Mouse (Mus musculus): ENCODE measurements around the gene Mycbp2.

GRCm38 (mm10) chr14:103354396-103355352, 8.1 kb upstream of the Mycbp2 start:
- no peak for TF ChIP-seq FOSL1 (IDR thresholded peaks at IDR 0.05; ENCODE audit: insufficient read depth, low read length, poor library complexity, severe bottlenecking)
- no peak for TF ChIP-seq CTCF (IDR thresholded peaks at IDR 0.05; ENCODE audit: control insufficient read depth, insufficient read depth, insufficient read length)
- no peak for TF ChIP-seq USF1 (IDR thresholded peaks at IDR 0.05; ENCODE audit: low read depth)
- TF ChIP-seq MYOD1 (IDR thresholded peaks at IDR 0.05; ENCODE audit: control insufficient read depth, insufficient read length, low read depth) = no peak
- no peak for TF ChIP-seq MAX (IDR thresholded peaks at IDR 0.05)
- no peak for TF ChIP-seq CEBPB (IDR thresholded peaks at IDR 0.05; ENCODE audit: low read depth)
